Mouse (Mus musculus) E14TG2a.4 (cell line): ENCODE results near the gene Foxp1.

Experiments used
- CTCF ChIP-seq: conservative IDR thresholded peaks from 2 replicates; pipeline ENCODE4 v1.5.1; 2014; ENCODE audit warnings: low read length
- NANOG ChIP-seq: IDR thresholded peaks from 2 replicates; pipeline ENCODE4 v1.6.1; 2014; ENCODE audit warnings: borderline replicate concordance, low read length, mixed read lengths
- POU5F1 ChIP-seq: IDR thresholded peaks from 2 replicates; pipeline ENCODE4 v1.6.1; 2014; ENCODE audit warnings: low read length, borderline replicate concordance

- TF ChIP-seq CTCF: no peak
- no peak for TF ChIP-seq POU5F1
- no peak for TF ChIP-seq NANOG
Observed at GRCm38 (mm10) chr6:99503741-99504140, 18.8 kb downstream of the Foxp1 start.
